Mouse (Mus musculus) limb, embryonic 11.5 days (tissue): ENCODE results near the gene Synj1. TPM values are rescaled to one million over a fixed set of nuclear protein-coding genes. Genes with fewer than 3 reads are reported as not detected.

ENCODE experiments used
- ATAC-seq: fragments of 200-750 bp; cut with Nextera tagmentation; 2 replicates; pipeline ENCODE4 v1.8.0; 2017; ENCODE audit warnings: low read depth; ENCODE audit not compliant: insufficient number of reproducible peaks, low FRiP score, low TSS enrichment
- DNase-seq: peaks from one replicate; pipeline ENCODE4 v3.0.0-alpha.2; 2015; ENCODE audit warnings: low spot score
- H3K27ac ChIP-seq: fragments of 300-500 bp; sonication (generic); replicated peaks from 2 replicates; pipeline ENCODE4 v1.5.1; 2014; ENCODE audit warnings: low read depth, mild to moderate bottlenecking, low read length
- H3K27me3 ChIP-seq: fragments of 300-500 bp; sonication (generic); 2 replicates; pipeline ENCODE4 v1.6.1; 2014; ENCODE audit warnings: mild to moderate bottlenecking, low read length, mixed read lengths; ENCODE audit not compliant: control insufficient read depth, insufficient read depth
- H3K36me3 ChIP-seq: fragments of 300-500 bp; sonication (generic); 2 replicates; pipeline ENCODE4 v1.6.1; 2014; ENCODE audit warnings: mild to moderate bottlenecking, low read length, moderate library complexity, mixed read lengths; ENCODE audit not compliant: control insufficient read depth, insufficient read depth
- H3K4me1 ChIP-seq: fragments of 300-500 bp; sonication (generic); 2 replicates; pipeline ENCODE4 v1.6.1; 2014; ENCODE audit warnings: low read length, mixed read lengths; ENCODE audit not compliant: control insufficient read depth, insufficient read depth
- H3K4me2 ChIP-seq: fragments of 300-500 bp; sonication (generic); 2 replicates; pipeline ENCODE4 v1.6.1; 2014; ENCODE audit warnings: low read depth, mild to moderate bottlenecking, moderate library complexity; ENCODE audit not compliant: severe bottlenecking
- H3K4me3 ChIP-seq: fragments of 300-500 bp; sonication (generic); 2 replicates; pipeline ENCODE4 v1.5.1; 2014; ENCODE audit warnings: low read depth, low read length
- H3K9ac ChIP-seq: fragments of 300-500 bp; sonication (generic); 2 replicates; pipeline ENCODE4 v1.6.1; 2014; ENCODE audit warnings: mild to moderate bottlenecking, low read length
- H3K9me3 ChIP-seq: fragments of 300-500 bp; sonication (generic); 2 replicates; pipeline ENCODE4 v1.6.1; 2016; ENCODE audit warnings: low read length; ENCODE audit not compliant: control insufficient read depth
- WGBS: fragments of 180-500 bp; shearing (Covaris S2); extraction: QIAGEN DNeasy Blood & Tissue Kit; methylation state at CpG from one replicate; pipeline ENCODE4 v1.1.7; 2014; 5-methylcytosine and 5-hydroxymethylcytosine counted together
- polyA plus RNA-seq: library from polyadenylated mRNA; unstranded; fragments of >200 nt; fragmentation: Nextera tagmentation; extraction: Ambion mirVana; gene quantifications from 2 replicates; pipeline ENCODE4 v1.2.1, GENCODE M21; 2014

Gene Synj1
- polyA plus RNA-seq, 1 experiment from 2014 or later = 10.8 TPM

GRCm38 (mm10) chr16:90925461-90925860 is 85.6 kb downstream of the Synj1 start:
- 25% methylated on average over 5 of the region's 5 CpGs for WGBS
- Histone ChIP-seq H3K9ac (no peak overlapping the region), H3K27ac (no peak overlapping the region), H3K9me3 (no peaks in the 10 kb centered on the region), H3K27me3 (no peaks in the 10 kb centered on the region), H3K4me2 (no peak overlapping the region), H3K4me3 (no peak overlapping the region), H3K4me1 (no peaks in the 10 kb centered on the region), H3K36me3 (no peaks in the 10 kb centered on the region)
- no peak for ATAC-seq
- peak; percentile 78 for DNase-seq

- DNase-seq (no peak), ATAC-seq (no peak)
- Histone ChIP-seq H3K4me1 (no peaks in the 10 kb centered on the region), H3K4me3 (no peak overlapping the region), H3K36me3 (no peaks in the 10 kb centered on the region), H3K27me3 (no peaks in the 10 kb centered on the region), H3K4me2 (no peak overlapping the region), H3K9ac (no peak overlapping the region), H3K9me3 (no peaks in the 10 kb centered on the region), H3K27ac (no peak overlapping the region)
- 90% methylated on average over 13 of the region's 13 CpGs for WGBS
These were observed 86.3 kb downstream of the Synj1 start for GRCm38 (mm10) chr16:90924606-90925370.

- H3K9ac ChIP-seq = no peak overlapping the region
- no peaks in the 10 kb centered on the region for H3K27me3 ChIP-seq
- no peaks in the 10 kb centered on the region for H3K4me1 ChIP-seq
- H3K36me3 ChIP-seq = no peaks in the 10 kb centered on the region
- no peaks in the 10 kb centered on the region for H3K9me3 ChIP-seq
- WGBS = 46% methylated on average over 10 of the region's 10 CpGs
- no peak overlapping the region for H3K4me3 ChIP-seq
- no peak overlapping the region for H3K4me2 ChIP-seq
- ATAC-seq (no peak), DNase-seq (no peak)
- no peak overlapping the region for H3K27ac ChIP-seq
These were observed 89.5 kb downstream of the Synj1 start for GRCm38 (mm10) chr16:90921471-90922159.

GRCm38 (mm10) chr16:90917156-90917555 is 94.0 kb downstream of the Synj1 start:
- H3K36me3 ChIP-seq = no peaks in the 10 kb centered on the region
- no peak overlapping the region for H3K4me3 ChIP-seq
- H3K27ac ChIP-seq = no peak overlapping the region
- DNase-seq (no peak), ATAC-seq (no peak)
- 88% methylated on average over 8 of the region's 8 CpGs for WGBS
- H3K27me3 ChIP-seq = no peaks in the 10 kb centered on the region
- H3K9me3 ChIP-seq = no peaks in the 10 kb centered on the region
- no peak overlapping the region for H3K9ac ChIP-seq
- H3K4me1 ChIP-seq = no peaks in the 10 kb centered on the region
- no peak overlapping the region for H3K4me2 ChIP-seq

- Histone ChIP-seq H3K27me3 (no peaks in the 10 kb centered on the region), H3K9ac (no peak overlapping the region), H3K36me3 (no peaks in the 10 kb centered on the region), H3K4me1 (no peaks in the 10 kb centered on the region), H3K9me3 (no peaks in the 10 kb centered on the region), H3K4me3 (no peak overlapping the region), H3K4me2 (no peak overlapping the region), H3K27ac (no peak overlapping the region)
- ATAC-seq = no peak
- 52% methylated on average over 12 of the region's 12 CpGs for WGBS
- no peak for DNase-seq
These were observed 95.0 kb downstream of the Synj1 start for GRCm38 (mm10) chr16:90916040-90916481.

- Histone ChIP-seq H3K9me3 (no peaks in the 10 kb centered on the region), H3K4me3 (no peak overlapping the region), H3K4me2 (no peak overlapping the region), H3K27me3 (no peaks in the 10 kb centered on the region), H3K9ac (no peak overlapping the region), H3K27ac (no peak overlapping the region), H3K4me1 (no peaks in the 10 kb centered on the region), H3K36me3 (no peaks in the 10 kb centered on the region)
- DNase-seq (no peak), ATAC-seq (no peak)
- WGBS = 93% methylated on average over 13 of the region's 13 CpGs
These were observed 99.3 kb downstream of the Synj1 start for GRCm38 (mm10) chr16:90911766-90912165.

- H3K27ac ChIP-seq = no peak overlapping the region
- DNase-seq = no peak
These were observed 100.1 kb downstream of the Synj1 start for GRCm38 (mm10) chr16:90910855-90911533.

GRCm38 (mm10) chr16:90907250-90907649 is 103.9 kb downstream of the Synj1 start:
- H3K9me3 ChIP-seq = no peaks in the 10 kb centered on the region
- no peak overlapping the region for H3K9ac ChIP-seq
- no peaks in the 10 kb centered on the region for H3K4me1 ChIP-seq
- no peaks in the 10 kb centered on the region for H3K36me3 ChIP-seq
- H3K4me2 ChIP-seq = no peak overlapping the region
- no peaks in the 10 kb centered on the region for H3K27me3 ChIP-seq
- ATAC-seq (no peak), DNase-seq (no peak)
- H3K4me3 ChIP-seq = no peak overlapping the region
- 71% methylated on average over 7 of the region's 7 CpGs for WGBS
- H3K27ac ChIP-seq = no peak overlapping the region

More at GRCm38 (mm10) chr16:90910855-90911533, 100.1 kb downstream of the Synj1 start:
- 81% methylated on average over 17 of the region's 17 CpGs for WGBS
- no peak overlapping the region for H3K4me3 ChIP-seq
- no peak overlapping the region for H3K4me2 ChIP-seq
- no peaks in the 10 kb centered on the region for H3K36me3 ChIP-seq
- H3K4me1 ChIP-seq = no peaks in the 10 kb centered on the region
- H3K27me3 ChIP-seq = no peaks in the 10 kb centered on the region
- no peak for ATAC-seq
- no peaks in the 10 kb centered on the region for H3K9me3 ChIP-seq
- H3K9ac ChIP-seq = no peak overlapping the region
